Mouse (Mus musculus): ENCODE data around the gene Gm49510.

The Gm49510 gene

GRCm38 (mm10) chr15:78899409-78899739, at the start of gene Gm49510:
Gene Gm49510 (plus strand): TSS chr15:78899667.
- in situ Hi-C loops (cut with MboI, MseI): loop anchor here (25.0 kb wide), 1 partner anchor 1112 kb away; no protein-coding TSS in a partner anchor

DNA sequence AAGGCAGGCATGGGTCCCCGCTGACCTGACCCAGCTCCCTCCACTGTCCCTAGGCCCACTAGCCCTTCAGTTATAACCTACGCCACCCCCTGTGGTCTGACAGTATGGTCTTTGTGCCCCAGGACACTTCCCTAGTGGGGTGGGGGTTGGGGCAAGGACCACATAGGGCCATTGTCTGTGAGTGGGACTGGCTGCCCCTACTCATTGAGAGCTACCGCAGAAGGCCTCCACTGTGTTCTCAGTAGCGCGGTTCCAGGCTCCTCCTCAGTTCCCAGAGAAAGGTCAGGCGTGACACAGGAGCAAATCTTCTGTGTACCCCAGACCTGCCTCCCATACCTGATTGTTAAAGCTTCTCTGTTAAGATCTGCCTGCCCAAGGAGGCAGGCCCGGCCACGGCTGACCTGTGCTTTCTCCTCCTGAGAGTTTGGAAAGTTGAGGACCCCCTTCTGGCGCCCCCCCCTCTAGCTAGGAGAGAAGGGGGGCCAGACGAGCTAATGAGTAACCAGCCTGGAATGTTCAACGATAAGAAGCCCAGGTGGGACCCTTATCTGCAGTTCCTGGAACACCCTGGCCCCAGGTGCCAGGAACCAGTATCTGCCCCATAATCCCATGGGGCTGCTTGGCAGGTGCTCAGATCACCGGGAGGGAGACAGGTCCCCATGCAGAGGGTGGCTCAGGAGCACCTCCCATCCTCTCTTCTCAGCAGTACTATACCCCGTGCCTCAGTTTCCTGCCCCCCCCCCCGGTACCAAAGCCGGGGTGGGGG, 49.2 kb upstream of the Gm49510 start:
- in situ Hi-C loops (cut with MboI, MseI): no loop called here

- in situ Hi-C loops (cut with MboI, MseI): no loop called here
These were observed 48.5 kb upstream of the Gm49510 start for GRCm38 (mm10) chr15:78850944-78851343.

DNA sequence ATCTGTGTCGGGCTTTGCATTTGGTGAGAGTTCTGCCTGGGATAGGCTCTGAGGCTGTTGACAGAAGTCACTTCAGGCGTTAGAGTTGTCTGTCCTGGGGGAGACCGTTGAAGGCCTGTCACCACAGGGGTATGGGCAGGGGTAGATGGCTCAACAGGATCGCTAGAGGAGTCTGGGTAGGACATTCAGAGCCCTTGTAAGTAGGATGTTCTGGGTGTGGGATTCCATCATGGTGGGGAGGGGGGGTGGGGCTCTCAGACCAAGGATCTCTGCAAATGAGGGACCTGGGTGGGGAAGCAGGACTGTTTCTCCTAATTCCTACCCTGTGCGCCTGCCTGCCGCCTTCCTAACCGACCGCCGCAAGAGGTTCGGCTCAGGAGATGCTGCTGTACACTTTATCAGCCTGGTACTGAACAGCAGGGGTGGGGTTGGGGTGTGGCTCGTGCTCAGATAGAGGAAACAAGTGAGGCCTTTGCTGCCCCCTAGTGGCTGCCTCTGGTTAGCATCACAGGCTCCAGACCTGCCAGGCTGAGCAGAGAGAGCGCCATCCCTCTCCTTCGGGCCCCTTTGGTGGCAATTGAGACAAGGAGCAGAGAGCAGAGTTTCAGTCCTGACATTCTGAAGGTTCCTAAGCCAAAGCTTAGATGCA, 47.8 kb upstream of the Gm49510 start:
- in situ Hi-C loops (cut with MboI, MseI): no loop called here

GRCm38 (mm10) chr15:78855303-78855965, 44.0 kb upstream of the Gm49510 start, which contains the start of gene Lgals2:
Gene Lgals2 (minus strand): TSS chr15:78855529.
- in situ Hi-C loops (cut with MboI, MseI): no loop called here

DNA sequence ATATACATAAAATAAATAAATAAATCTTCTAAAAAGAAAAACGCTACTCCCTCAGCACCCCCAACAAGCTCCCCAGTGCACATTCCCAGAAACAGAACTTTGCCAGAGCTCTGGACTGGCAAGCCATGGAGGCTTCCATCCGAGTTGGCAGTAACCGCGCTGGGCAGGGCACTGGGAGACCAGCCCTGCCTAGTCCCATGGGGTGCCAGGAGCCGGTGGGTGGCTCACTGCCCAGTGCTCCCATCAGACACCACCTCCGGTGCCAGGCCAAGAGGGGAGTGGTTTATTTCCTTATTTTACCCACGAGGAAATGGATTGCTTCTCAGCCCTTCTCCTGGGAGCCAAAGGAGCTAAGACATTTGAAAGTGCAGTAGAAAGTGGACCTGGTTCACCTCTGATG, 42.5 kb upstream of the Gm49510 start:
- in situ Hi-C loops (cut with MboI, MseI): no loop called here

DNA sequence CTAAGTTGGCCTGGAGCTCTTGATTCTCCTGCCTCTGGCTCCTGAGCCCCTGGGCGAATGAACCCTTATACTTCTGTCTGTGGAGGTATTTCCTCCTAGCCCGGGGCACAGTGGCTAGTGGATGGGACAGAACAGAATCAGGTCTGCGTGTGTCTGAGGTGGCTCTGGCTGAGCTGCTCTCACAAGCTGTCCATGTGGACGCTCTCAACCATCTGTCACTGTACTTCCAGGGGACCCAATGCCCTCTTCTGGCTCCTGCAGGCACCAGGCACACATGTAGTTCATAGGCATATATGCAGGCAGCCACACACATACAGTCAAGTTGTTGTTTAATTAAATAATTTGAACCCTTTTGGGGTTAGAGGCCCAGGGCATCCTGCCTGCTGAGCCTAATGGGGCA, 40.2 kb upstream of the Gm49510 start:
- in situ Hi-C loops (cut with MboI, MseI): no loop called here

- in situ Hi-C loops (cut with MboI, MseI): no loop called here
These were observed 39.8 kb upstream of the Gm49510 start for GRCm38 (mm10) chr15:78859714-78860113.

- in situ Hi-C loops (cut with MboI, MseI): no loop called here
These were observed 37.2 kb upstream of the Gm49510 start for GRCm38 (mm10) chr15:78862280-78862679.

DNA sequence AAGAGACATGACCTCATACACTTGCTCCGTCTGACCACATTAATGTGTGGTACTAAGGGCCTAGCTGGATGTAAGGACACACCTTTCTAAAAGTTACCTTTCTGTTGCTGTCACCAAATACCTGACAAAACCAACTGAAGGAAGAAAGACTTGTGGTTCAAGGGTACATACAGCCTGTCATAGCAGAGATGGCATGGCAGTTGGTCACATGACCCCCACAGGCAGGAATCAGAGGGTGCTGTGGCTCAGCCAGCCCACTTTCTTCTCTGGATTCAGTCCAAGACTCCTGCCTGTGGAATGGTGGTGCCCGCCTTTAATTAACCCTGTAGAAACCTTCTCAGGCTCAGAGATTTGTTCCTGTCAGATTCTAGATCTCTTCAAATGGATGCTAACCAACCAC, 36.3 kb upstream of the Gm49510 start:
- in situ Hi-C loops (cut with MboI, MseI): no loop called here

DNA sequence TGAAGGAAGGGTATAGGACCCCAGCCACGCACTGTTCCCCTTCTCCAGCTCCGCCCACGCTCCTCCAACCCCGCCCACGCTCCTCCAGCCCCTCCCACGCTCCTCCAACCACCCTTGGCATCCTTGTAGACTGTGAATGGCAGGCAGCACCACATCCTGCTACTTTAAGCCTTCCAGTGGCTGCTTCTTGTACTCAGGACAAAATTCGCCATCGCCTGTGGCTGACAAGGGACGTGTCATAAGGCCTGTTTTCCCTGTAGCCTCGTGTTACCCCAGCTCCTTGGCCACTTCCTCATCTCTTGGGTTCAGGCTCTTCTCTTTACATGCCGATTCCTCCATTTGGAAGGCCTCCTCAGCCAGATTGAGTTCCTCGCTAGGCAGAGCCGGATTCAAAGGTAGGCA, 35.6 kb upstream of the Gm49510 start:
- in situ Hi-C loops (cut with MboI, MseI): no loop called here

- in situ Hi-C loops (cut with MboI, MseI): no loop called here
These were observed 31.1 kb upstream of the Gm49510 start for GRCm38 (mm10) chr15:78868398-78868797.

DNA sequence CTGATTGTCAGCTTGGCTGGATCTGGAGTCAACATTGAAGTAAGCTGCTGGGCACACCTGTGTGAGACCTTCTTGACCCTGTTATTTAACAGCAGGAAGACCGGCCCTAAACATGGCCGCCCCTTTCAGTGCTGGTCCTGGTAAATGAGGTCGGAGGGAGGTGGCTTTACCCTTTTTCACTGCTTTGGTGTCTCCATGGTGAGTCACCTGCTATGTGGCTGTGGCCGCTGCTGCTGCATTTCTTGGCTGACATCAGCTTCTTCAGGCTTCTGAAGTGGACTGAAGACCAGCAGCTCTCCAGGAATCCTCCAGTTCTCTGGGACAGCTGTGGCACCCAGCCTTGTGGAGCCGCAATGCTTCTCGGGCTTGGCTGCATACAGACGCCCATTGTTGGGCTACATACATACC, 30.6 kb upstream of the Gm49510 start:
- in situ Hi-C loops (cut with MboI, MseI): no loop called here

DNA sequence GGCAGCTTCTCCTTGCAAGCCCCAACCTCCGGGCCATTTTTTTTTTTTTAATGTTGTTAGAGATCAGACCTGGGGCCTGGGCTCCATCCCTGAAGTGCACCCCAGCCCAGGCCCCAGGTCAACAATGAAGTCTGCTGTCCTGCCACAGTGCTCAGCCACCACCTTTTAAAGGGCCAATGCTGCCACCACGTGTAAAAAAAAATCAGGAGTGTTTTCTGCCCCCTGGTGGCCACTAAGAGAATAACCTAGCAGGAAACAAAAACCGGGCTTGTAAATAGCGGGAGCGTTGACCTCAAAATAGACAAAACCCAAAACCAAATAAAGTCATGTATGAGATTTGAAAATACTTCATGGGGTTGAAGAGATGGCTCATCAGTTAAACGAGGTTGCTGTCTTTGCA, 29.7 kb upstream of the Gm49510 start:
- in situ Hi-C loops (cut with MboI, MseI): no loop called here

DNA sequence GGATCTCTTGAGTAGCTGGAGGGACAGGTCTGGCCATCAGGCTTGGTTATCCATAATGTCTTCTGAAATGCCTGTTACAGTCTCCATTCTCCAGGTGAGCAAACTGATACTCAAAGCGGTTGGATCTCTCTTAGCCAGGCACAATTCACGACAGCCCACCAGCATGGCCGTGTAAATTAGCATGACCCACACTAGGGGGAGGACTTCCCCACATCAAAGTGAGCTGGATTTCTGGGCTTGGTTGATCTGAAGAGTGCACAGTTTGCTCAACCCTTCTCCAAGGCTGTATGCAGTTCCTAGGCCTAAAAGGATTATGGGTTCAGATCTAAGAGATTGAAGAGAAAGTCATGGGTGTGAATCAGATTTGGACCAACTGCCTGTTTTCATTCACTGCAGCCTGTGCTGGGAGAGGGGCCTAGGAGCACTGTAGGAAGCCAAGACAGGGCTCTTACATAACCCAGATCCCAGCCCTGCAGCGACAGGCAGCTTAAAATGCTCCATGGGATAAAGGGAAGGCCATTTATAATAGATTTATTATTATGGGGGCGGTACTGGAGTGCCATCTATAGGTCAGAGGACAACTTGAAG, 27.4 kb upstream of the Gm49510 start:
- in situ Hi-C loops (cut with MboI, MseI): no loop called here

DNA sequence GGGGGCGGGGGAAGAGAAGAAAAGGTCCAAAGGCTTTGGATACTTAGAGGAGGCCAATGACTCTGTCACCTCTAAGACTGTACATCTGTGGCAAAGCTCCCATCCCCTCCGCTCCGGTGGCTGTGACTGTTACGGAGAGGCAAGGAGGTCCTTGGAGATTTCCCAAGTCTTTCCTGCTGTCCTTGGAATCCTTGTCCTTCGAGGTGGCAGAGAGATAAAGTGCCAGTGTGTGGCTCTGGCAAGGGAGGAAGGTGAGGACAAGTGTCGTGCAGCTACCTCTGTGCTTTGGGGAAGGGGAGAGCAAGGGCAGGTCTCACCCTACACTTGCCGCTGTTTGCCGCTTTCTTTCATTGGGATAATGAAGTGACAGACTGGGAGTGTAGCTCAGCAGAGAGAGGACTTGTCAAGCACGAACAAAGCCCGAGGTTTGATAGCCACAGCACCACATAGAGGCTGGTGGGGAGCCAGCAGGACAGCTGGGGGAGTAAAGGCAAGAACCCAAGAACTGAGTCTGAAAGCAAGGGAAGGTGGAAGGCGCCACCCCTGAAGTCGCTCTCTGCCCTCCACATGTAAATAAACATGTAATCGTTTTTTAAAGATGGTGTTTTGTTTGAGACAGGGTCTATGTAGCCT, 25.5 kb upstream of the Gm49510 start:
- in situ Hi-C loops (cut with MboI, MseI): no loop called here

GRCm38 (mm10) chr15:78874989-78875388, 24.5 kb upstream of the Gm49510 start:
- in situ Hi-C loops (cut with MboI, MseI): loop anchor here (25.0 kb wide), 1 partner anchor 1088 kb away; no protein-coding TSS in a partner anchor

GRCm38 (mm10) chr15:78875537-78875936, 23.9 kb upstream of the Gm49510 start:
- in situ Hi-C loops (cut with MboI, MseI): loop anchor here (25.0 kb wide), 1 partner anchor 1088 kb away; no protein-coding TSS in a partner anchor

- in situ Hi-C loops (cut with MboI, MseI): loop anchor here (25.0 kb wide), 1 partner anchor 1089 kb away; no protein-coding TSS in a partner anchor
These were observed 23.2 kb upstream of the Gm49510 start for GRCm38 (mm10) chr15:78876258-78876696.

- in situ Hi-C loops (cut with MboI, MseI): loop anchor here (25.0 kb wide), 1 partner anchor 1090 kb away; no protein-coding TSS in a partner anchor
These were observed 22.3 kb upstream of the Gm49510 start, which contains the start of gene Gga1 for GRCm38 (mm10) chr15:78876991-78877809. Gene Gga1 (plus strand): TSS chr15:78877190.
